Mouse (Mus musculus) heart, adult 11 months (tissue): ENCODE measurements around the gene Cmtr1.
"Not testable (repeated sequence)": the region's sequence is repeated elsewhere in the genome, so short reads cannot be mapped to it uniquely, and the experiment has no call there.

ENCODE experiments used
- DNase-seq: peaks from one replicate; pipeline ENCODE4 v3.0.0; 2022

Cmtr1 gene

GRCm38 (mm10) chr17:29706981-29707545 lies 46.7 kb downstream of the Cmtr1 start:
- DNase-seq, result no peak

GRCm38 (mm10) chr17:29708783-29709182 lies 48.4 kb downstream of the Cmtr1 start:
- DNase-seq, result no peak

- no peak for DNase-seq
Observed at GRCm38 (mm10) chr17:29710562-29711044, 50.2 kb downstream of the Cmtr1 start.

GRCm38 (mm10) chr17:29711076-29711744 lies 50.8 kb downstream of the Cmtr1 start:
- no peak for DNase-seq

GRCm38 (mm10) chr17:29711745-29712431 lies 51.5 kb downstream of the Cmtr1 start:
- DNase-seq, result no peak

- no peak for DNase-seq
Observed at GRCm38 (mm10) chr17:29712565-29712964, 52.2 kb downstream of the Cmtr1 start.

GRCm38 (mm10) chr17:29713734-29714133 lies 53.3 kb downstream of the Cmtr1 start:
- DNase-seq, result not testable (repeated sequence)

- peak; percentile 100 for DNase-seq
Observed at GRCm38 (mm10) chr17:29716732-29717445, 56.5 kb downstream of the Cmtr1 start, which contains the start of gene Ccdc167. Gene Ccdc167, minus strand, starts transcription at chr17:29717044.

- no peak for DNase-seq
Observed at GRCm38 (mm10) chr17:29718660-29719059, 58.3 kb downstream of the Cmtr1 start.

GRCm38 (mm10) chr17:29719628-29720575 lies 59.5 kb downstream of the Cmtr1 start:
- DNase-seq, result no peak

- DNase-seq, result no peak
Observed at GRCm38 (mm10) chr17:29720755-29721365, 60.5 kb downstream of the Cmtr1 start.

GRCm38 (mm10) chr17:29724610-29725009 lies 64.2 kb downstream of the Cmtr1 start:
- no peak for DNase-seq

- no peak for DNase-seq
Observed at GRCm38 (mm10) chr17:29725027-29725620, 64.7 kb downstream of the Cmtr1 start.

- DNase-seq, result no peak
Observed at GRCm38 (mm10) chr17:29728082-29728481, 67.7 kb downstream of the Cmtr1 start.

- no peak for DNase-seq
Observed at GRCm38 (mm10) chr17:29730510-29731265, 70.3 kb downstream of the Cmtr1 start.

GRCm38 (mm10) chr17:29731266-29731952 lies 71.0 kb downstream of the Cmtr1 start:
- DNase-seq, result no peak

GRCm38 (mm10) chr17:29731953-29732325 lies 71.5 kb downstream of the Cmtr1 start:
- no peak for DNase-seq

- no peak for DNase-seq
Observed at GRCm38 (mm10) chr17:29732522-29732921, 72.1 kb downstream of the Cmtr1 start.

- no peak for DNase-seq
Observed at GRCm38 (mm10) chr17:29736448-29737014, 76.1 kb downstream of the Cmtr1 start.
